Comparison of ENCODE assay signal across 7 mouse cellular contexts in the genomic region with DNA sequence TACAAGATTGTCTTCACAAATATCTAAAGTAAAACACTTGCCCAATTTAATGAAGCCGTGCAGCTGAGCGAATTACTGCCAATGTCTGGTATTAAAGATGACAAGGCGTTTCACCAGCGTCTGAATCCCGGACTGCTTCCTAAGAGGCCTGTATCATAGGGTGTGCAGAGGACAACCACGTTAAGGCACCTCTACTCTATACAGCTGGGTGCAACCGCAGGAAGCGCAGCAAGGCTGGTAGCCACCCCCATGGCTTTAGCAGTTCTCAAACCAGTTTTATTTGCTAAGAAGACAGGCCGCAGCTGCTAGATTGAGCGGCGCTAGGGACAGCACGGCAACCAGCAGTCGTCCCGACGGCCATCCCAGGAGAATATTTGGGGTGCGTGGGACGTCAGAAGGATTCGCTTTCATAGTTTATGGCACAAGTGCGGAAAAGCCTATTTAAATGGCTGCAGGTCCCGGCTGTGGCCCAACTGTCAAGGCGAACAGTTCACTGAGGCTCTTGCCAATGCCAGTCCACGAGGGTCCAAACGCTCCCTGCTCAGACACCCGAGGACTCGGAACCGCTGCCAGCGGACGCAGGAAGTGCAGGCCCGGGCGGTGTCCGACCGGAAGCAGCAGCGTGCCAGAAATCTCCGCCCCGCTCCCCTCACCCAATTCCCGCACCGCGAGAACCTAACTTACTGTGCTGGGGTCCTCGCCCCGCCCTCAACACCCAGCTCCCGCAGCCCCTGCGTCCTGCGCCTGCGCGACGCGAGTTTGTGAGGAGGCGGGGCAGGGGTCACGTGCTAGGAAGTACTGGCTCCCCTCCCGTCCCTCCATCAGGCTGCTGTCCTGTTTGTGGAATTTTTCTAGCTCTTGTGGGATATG. TPM values are rescaled to one million over a fixed set of nuclear protein-coding genes. Genes with fewer than 3 reads are reported as not detected.
DNase-seq lines count a peak whose midpoint lies in the region; ATAC-seq and TF ChIP-seq lines count a peak whose summit lies in the region.

A gene (minus strand): TSS at position 746 of the 870 bp plus-strand sequence.

- intact Hi-C loops in left cerebral cortex, postnatal 4 days (cut with DNase I): loop anchor here (5.0 kb wide), 1 partner anchor 76 kb away; a partner anchor contains a TSS

- H3K4me2 ChIP-seq in intestine, postnatal 0 days (replicated peaks; ENCODE audit: low read depth): peak within 1 kb of the TSS; percentile 70
- H3K4me2 ChIP-seq in midbrain, embryonic 12.5 days (replicated peaks): peak within 1 kb of the TSS; percentile 69

- under 1% methylated on average over 50 of the region's 50 CpGs for WGBS in intestine, postnatal 0 days
- WGBS in midbrain, embryonic 12.5 days: 2% methylated on average over 50 of the region's 50 CpGs
- WGBS in small intestine, adult 2 months: under 1% methylated on average over 50 of the region's 50 CpGs

- TF ChIP-seq CTCF in intestine, postnatal 0 days (IDR thresholded peaks at IDR 0.05; ENCODE audit: low read depth): no peak
- peak; percentile 22; the same call in 1 of the 2 replicates for TF ChIP-seq CTCF in small intestine, adult 2 months (IDR thresholded peaks at IDR 0.05; ENCODE audit: extremely low read depth, insufficient read length, insufficient replicate concordance, low read depth, low read length)

- ATAC-seq in intestine, postnatal 0 days: peak; percentile 100
- ATAC-seq in midbrain, embryonic 12.5 days (ENCODE audit: low FRiP score, low read depth): peak; percentile 100

- H3K4me3 ChIP-seq in intestine, postnatal 0 days (ENCODE audit: low read depth, low read length): peak within 1 kb of the TSS; percentile 75
- H3K4me3 ChIP-seq in midbrain, embryonic 12.5 days: peak within 1 kb of the TSS; percentile 75
- H3K4me3 ChIP-seq in small intestine, adult 2 months (ENCODE audit: low read depth, low read length): peak within 1 kb of the TSS; percentile 73

- DNase-seq in adrenal gland, adult 8-10 months: peak; percentile 98
- DNase-seq in embryo, embryonic 9.5 days (ENCODE audit: extremely low spot score): peak; percentile 97
- DNase-seq in gonadal fat pad, adult 2 months (ENCODE audit: low read depth): peak; percentile 62
- DNase-seq in left cerebral cortex, postnatal 4 days: peak; percentile 99

- H3K9ac ChIP-seq in intestine, postnatal 0 days (ENCODE audit: low read depth, low read length): peak within 1 kb of the TSS; percentile 87
- H3K9ac ChIP-seq in midbrain, embryonic 12.5 days (replicated peaks): peak within 1 kb of the TSS; percentile 82

- H3K4me1 ChIP-seq in intestine, postnatal 0 days (replicated peaks; ENCODE audit: control insufficient read depth, insufficient read depth, low read length): no peaks in the 10 kb centered on the region
- peaks cover 4% of the 10 kb centered on the region for H3K4me1 ChIP-seq in midbrain, embryonic 12.5 days
- peaks cover 3% of the 10 kb centered on the region; the same call in 1 of the 2 replicates for H3K4me1 ChIP-seq in small intestine, adult 2 months (ENCODE audit: control insufficient read depth, insufficient read depth, insufficient read length, low read length)

- H3K9me3 ChIP-seq in intestine, postnatal 0 days (ENCODE audit: control insufficient read depth): no peaks in the 10 kb centered on the region
- H3K9me3 ChIP-seq in midbrain, embryonic 12.5 days: no peaks in the 10 kb centered on the region

- H3K27ac ChIP-seq in intestine, postnatal 0 days (ENCODE audit: low read depth, low read length): peak within 1 kb of the TSS; percentile 95
- peak within 1 kb of the TSS; percentile 91 for H3K27ac ChIP-seq in midbrain, embryonic 12.5 days (replicated peaks)
- peak within 1 kb of the TSS; percentile 85 for H3K27ac ChIP-seq in small intestine, adult 2 months (ENCODE audit: insufficient read depth, low read depth, low read length)

- peak; percentile 53 for TF ChIP-seq POLR2A in small intestine, adult 2 months (IDR thresholded peaks at IDR 0.05; ENCODE audit: low read depth, low read length)

- no peaks in the 10 kb centered on the region for H3K36me3 ChIP-seq in intestine, postnatal 0 days (ENCODE audit: control insufficient read depth, insufficient read depth)
- H3K36me3 ChIP-seq in midbrain, embryonic 12.5 days: no peaks in the 10 kb centered on the region
- H3K36me3 ChIP-seq in small intestine, adult 2 months (ENCODE audit: control insufficient read depth, insufficient read depth, low read length): 0 out of 2 replicates have a peak, but pooled peaks cover 1% of the 10 kb centered on the region

- H3K27me3 ChIP-seq in intestine, postnatal 0 days (replicated peaks; ENCODE audit: control insufficient read depth, insufficient read depth, low read length): no peaks in the 10 kb centered on the region
- no peaks in the 10 kb centered on the region for H3K27me3 ChIP-seq in midbrain, embryonic 12.5 days
- no peaks in the 10 kb centered on the region for H3K27me3 ChIP-seq in small intestine, adult 2 months (ENCODE audit: control insufficient read depth, insufficient read depth, low read length)

RNA-seq across cellular contexts. Expression of the gene that starts here (rescaled TPM):
- 10 to 100 TPM; 20.2 to 29.9 (median 20.9) TPM for total RNA-seq in adrenal gland, adult 8-10 months (2022)
- 9.7 and 11.3 TPM in 2 replicates for polyA plus RNA-seq in gonadal fat pad, adult 2 months (2012; rRNA removed)
- polyA plus RNA-seq in intestine, postnatal 0 days (2015; fragmentation: Nextera tagmentation; extraction: Ambion mirVana): 16.6 and 16.7 TPM in 2 replicates
- total RNA-seq in left cerebral cortex, postnatal 4 days (2021): 10 to 100 TPM; 14.2 to 15.1 TPM
- 20.3 and 20.9 TPM in 2 replicates for polyA plus RNA-seq in midbrain, embryonic 12.5 days (2016; fragmentation: Nextera tagmentation; extraction: Ambion mirVana)
- polyA plus RNA-seq in small intestine, adult 2 months (2012; rRNA removed): 1.5 and 2.0 TPM in 2 replicates

Comparison
In these comparisons a context has a peak if more than half of its experiments do, and no peak if none do; other contexts are left out.
1. Peak in every context shown above with its lines: DNase-seq, ATAC-seq, H3K4me3 ChIP-seq and H3K27ac ChIP-seq.